In genomic region chr6:35309406-35309805, GRCm38 (mm10) we compare ENCODE assay signal across 23 mouse cellular contexts. TPM values are rescaled to one million over a fixed set of nuclear protein-coding genes. Genes with fewer than 3 reads are reported as not detected.
"Had no signal": no experiment of that assay in that cellular context is flagged by ENCODE, and none has a peak within 500 bp of the region (broad histone marks: within the 10 kb centered on the region; RNA-seq: fewer than 3 reads in every experiment).

No protein-coding gene starts in this region.

- H3K4me2 ChIP-seq: limb, embryonic 13.5 days; liver, embryonic 12.5 days; liver, embryonic 15.5 days; lung, embryonic 15.5 days; midbrain, embryonic 11.5 days had no signal

- H3K9ac ChIP-seq: limb, embryonic 13.5 days; liver, embryonic 12.5 days; liver, embryonic 15.5 days; lung, embryonic 15.5 days had no signal

- H3K9me3 ChIP-seq: limb, embryonic 10.5 days; limb, embryonic 13.5 days; liver, embryonic 12.5 days; liver, embryonic 15.5 days; lung, embryonic 15.5 days had no signal

- H3K4me1 ChIP-seq: limb, embryonic 10.5 days; limb, embryonic 13.5 days; liver, embryonic 12.5 days; liver, embryonic 15.5 days; lung, embryonic 15.5 days had no signal

- H3K27ac ChIP-seq: layer of hippocampus, adult 2 months; limb, embryonic 10.5 days; limb, embryonic 13.5 days; liver, embryonic 12.5 days; liver, embryonic 15.5 days; lung, embryonic 15.5 days had no signal

- ATAC-seq: liver, embryonic 12.5 days had no signal

- DNase-seq: kidney, adult 11 months; kidney, adult 9 months; kidney, postnatal 25 days; layer of hippocampus, adult 9-11 months; liver; lung, adult 18-20 months; lung, postnatal 4 days; midbrain, embryonic 14.5 days; right cerebral cortex, adult 18-20 months; right cerebral cortex, postnatal 14 days; right cerebral cortex, postnatal 4 days; spleen, adult 18-20 months; thymus, adult 18-20 months; thymus, postnatal 36 days had no signal

- H3K27me3 ChIP-seq: limb, embryonic 13.5 days; liver, embryonic 15.5 days; lung, embryonic 15.5 days had no signal

- H3K36me3 ChIP-seq: limb, embryonic 10.5 days; limb, embryonic 13.5 days; liver, embryonic 12.5 days; liver, embryonic 15.5 days; lung, embryonic 15.5 days had no signal

- H3K4me3 ChIP-seq: layer of hippocampus, adult 2 months; limb, embryonic 10.5 days; limb, embryonic 13.5 days; liver, embryonic 12.5 days; liver, embryonic 15.5 days; lung, embryonic 15.5 days had no signal

RNA-seq across cellular contexts. Expression of gene Fam180a, which starts 16.5 kb away (rescaled TPM):
- polyA plus RNA-seq: limb, embryonic 10.5 days; liver, embryonic 12.5 days; midbrain, embryonic 11.5 days; neural tube, embryonic 11.5 days; neural tube, embryonic 14.5 days had no signal
